Mouse (Mus musculus) cerebellum, adult 2 months (tissue): ENCODE results near the gene Ephb2.

ENCODE experiments used
- CTCF ChIP-seq: fragments of 200-500 bp; IDR thresholded peaks from 2 replicates; pipeline ENCODE4 v1.5.1; 2011; ENCODE audit warnings: low read depth, mild to moderate bottlenecking, control low read depth, low read length, moderate library complexity, borderline replicate concordance; ENCODE audit not compliant: insufficient read depth
- POLR2A ChIP-seq: fragments of 200-500 bp; IDR thresholded peaks from 2 replicates; pipeline ENCODE4 v1.6.1; 2011; ENCODE audit warnings: low read length, control low read depth, borderline replicate concordance; ENCODE audit not compliant: insufficient read depth

GRCm38 (mm10) chr4:136685431-136685869 lies 150.3 kb downstream of the Ephb2 start:
- TF ChIP-seq CTCF (no peak), POLR2A (no peak)
